Mouse (Mus musculus) spleen, postnatal 36 days (tissue): ENCODE results near the gene Kcnip1.

Source experiments
- DNase-seq, 2 experiments: peaks; one replicate each; pipeline ENCODE4 v3.0.0; 2022; ENCODE audit warnings: low spot score in 2 of 2, mixed read lengths in 1 of 2

Gene Kcnip1

DNA sequence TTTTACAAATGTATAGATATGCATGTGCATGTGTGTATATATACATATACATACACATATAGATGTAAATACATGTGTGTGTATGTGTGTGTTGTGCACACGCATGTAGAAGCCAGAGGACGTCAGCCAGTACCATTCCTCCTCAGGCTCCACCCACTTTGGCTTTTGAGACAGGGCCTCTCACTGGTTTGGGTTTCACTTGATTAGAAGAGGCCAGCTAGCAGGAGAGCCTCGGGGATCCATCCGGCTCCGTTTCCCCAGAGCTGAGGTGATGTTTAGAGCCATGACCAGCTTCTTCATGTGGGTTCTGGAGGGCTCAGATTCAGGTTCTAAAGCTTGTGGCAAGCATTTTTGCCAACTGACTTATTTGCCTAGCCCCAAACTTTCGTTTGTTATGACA is 89.5 kb downstream of the Kcnip1 start:
- DNase-seq: no peak

DNA sequence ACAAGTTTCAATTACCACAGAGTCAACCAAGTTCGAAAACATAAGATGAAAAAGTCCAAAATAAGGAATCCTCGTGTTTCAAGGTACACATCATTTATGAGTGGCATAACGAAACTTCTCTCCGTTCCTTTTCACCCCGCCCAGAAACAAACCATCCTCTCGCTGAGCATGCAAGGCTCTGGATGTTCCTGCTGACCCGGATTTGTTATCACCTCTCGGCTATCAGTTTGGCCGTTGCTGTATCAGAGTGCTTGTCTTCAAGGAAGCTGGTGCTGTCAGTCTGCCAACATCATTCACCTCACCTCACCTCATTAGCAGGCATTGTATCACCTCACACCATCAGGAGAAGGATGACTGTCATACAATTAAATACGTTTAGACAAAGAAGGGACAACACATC is 90.6 kb downstream of the Kcnip1 start:
- DNase-seq: no peak

DNA sequence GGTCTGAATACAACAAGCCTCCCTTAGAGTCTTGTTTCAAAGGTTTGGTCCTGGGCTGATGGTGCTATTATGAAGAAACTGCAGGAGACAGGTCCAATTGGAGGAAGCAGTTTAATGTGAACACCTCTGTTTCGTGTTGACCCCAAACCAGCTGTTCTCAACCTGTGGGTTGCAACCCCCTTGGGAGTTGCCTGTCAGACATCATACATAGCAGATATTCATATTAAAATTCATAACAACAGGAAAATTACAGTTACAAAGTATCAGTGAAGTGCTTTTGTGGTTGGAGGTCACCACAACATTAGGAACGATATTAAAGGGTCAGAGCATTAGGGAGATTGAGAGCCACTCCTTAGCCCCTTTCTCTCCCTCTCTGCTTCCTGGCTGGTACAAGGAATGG is 91.2 kb downstream of the Kcnip1 start:
- DNase-seq: no peak

- no peak for DNase-seq
Observed at GRCm38 (mm10) chr11:33891084-33891483, 101.9 kb downstream of the Kcnip1 start.

DNA sequence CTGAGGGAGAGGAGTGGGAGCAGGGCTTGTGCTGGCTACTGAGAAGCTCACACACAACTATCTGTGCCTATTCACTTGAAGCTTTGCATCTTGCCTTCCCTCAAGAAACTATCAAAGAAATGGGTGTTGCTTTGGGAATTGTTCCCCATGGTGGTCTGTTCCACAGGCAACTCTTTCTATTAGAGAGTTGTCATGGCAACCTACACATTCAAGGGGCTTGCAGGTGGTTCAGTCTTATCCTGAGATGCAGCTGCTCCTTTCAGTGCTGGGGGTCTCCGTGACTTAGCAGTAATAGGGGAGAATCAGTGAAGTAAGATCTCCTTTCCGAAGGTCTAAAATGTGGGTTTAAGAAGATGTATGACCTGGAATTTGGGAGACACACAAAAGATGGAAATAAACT is 102.6 kb downstream of the Kcnip1 start:
- DNase-seq: no peak

GRCm38 (mm10) chr11:33887660-33888059 is 105.3 kb downstream of the Kcnip1 start:
- no peak for DNase-seq

DNA sequence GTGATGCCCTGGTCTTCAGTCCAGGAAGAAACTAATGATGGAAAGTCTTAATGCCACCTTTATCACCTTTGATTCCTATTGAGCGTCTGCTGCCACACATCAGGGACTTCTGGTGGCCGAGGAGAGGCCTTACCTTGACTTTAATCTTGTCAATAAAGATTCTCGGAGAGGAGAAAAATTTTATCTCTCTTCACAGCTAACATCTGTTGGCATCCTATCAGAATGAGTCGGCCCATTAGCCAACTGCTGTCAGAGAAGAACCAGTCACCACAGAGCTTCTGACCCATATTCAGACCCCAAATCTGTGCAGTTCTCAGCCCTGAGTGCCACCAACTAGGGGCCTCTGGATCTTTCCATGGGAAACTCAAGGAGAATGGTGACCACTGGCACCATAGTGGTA is 107.0 kb downstream of the Kcnip1 start:
- DNase-seq: no peak

GRCm38 (mm10) chr11:33882731-33883328 is 110.1 kb downstream of the Kcnip1 start:
- DNase-seq: no peak

GRCm38 (mm10) chr11:33874925-33875324 is 118.0 kb downstream of the Kcnip1 start:
- no peak for DNase-seq

DNA sequence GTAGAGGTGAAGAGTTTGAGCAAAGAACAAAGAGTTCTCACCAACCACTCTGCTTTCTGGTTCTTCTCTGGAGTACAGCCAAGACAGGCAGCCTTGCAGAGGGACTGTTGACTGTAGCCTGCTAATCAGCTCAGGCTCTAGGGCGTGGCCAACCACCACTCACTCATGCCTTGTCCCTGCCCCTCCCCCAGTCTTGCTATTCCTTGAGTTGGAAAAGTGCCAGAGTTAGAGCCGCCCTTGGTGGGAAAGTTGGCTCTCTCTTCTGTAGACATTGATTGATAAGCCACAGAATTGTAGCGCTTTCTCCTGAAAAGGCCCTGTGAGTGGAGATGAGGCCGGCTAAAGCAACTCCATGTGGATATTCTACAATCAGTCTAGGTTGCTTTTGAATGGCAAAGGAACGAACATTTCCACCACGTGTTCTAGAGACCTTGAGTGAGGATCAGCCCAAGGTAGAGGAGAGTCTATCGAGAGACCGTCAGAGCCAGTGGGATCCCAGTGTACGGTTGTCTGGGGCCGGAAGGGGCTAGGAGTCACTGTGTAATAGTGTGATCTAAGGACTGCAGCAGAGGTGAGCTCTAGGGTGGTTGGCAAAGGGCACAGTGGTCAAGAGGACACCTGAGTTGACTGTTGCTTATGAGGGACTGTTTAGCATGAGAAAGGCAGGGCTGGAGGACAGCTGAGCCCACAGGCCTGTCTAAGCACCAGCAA is 119.7 kb downstream of the Kcnip1 start:
- peak; percentile 25 to 35 for DNase-seq

GRCm38 (mm10) chr11:33872716-33873048 is 120.3 kb downstream of the Kcnip1 start:
- no peak for DNase-seq

DNA sequence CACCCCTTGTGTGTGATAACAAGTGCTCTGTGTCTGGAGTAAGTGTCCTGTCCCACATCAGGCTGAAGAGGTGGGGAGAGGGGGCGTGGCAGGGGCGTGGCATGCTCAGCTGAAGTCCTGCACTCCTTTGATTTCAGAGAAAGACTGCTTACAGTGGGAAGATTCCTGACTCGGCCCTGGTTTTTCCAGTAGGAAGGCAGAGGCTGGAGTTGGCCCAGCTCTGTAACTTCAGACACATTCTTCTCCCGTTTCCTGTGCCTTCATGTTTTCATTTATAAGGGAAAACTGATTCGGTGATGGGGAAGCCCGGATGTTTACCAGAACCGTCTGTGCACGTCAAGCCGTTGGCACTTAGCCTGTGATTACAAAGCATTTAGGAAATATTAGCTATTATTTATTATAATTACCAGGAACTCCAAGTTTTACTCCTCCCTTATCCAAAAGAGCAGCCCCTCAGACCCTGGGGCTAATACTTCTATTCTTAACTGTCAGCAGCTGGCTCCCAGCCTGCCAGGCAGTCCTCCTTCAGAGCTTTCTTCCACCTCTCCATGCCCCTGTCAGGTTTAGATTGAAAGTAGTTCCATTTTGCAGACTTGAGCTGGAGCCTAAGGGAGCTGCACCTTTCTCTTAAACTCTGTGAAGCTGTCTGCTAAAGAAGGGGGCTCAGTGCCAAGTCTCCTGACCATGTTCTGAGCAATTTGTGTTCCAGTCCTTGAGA is 120.8 kb downstream of the Kcnip1 start:
- peak in 1 of 2 experiments; percentile 16 for DNase-seq

- DNase-seq: no peak
Observed at GRCm38 (mm10) chr11:33870246-33870645, 122.7 kb downstream of the Kcnip1 start.

DNA sequence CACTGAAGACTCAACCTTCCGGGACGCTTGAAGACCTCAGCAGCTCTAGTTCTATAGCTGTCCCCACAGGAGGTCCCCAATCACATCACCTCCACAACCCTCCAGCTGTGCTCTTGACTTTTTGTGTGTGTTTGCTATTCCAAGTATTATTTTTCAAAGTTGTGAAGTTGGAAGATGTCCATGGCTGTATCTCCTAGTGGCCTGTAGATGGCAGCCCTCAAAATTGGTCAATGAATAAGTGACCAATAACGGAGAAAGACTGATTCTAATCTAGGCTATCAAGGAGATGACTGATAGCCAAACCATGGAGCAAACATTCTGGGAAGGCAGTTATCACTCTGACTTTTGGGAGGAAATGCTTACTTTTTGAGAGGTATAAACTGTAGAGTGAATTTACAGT is 123.4 kb downstream of the Kcnip1 start:
- no peak for DNase-seq

GRCm38 (mm10) chr11:33866775-33867174 is 126.2 kb downstream of the Kcnip1 start:
- DNase-seq: no peak

DNA sequence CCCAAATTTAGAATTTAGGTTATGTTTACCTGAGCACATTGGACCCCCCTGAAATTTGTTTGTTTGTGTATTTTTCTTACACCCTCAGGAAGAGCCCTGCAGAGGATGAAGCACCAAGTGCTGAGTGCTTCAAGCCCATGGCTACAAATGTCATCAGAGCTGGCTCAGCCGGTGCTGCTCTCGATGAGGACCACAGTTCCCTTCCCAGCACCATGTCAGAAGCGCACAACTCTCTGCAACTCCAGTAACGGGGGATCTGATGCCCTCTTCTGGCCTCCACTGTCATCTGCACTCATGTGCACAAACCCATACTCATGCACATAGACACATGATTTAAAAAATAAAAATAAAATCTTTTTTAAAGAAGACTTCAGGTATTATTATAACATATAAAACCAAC is 128.7 kb downstream of the Kcnip1 start:
- DNase-seq: no peak

- no peak for DNase-seq
Observed at GRCm38 (mm10) chr11:33861823-33862222, 131.1 kb downstream of the Kcnip1 start.

DNA sequence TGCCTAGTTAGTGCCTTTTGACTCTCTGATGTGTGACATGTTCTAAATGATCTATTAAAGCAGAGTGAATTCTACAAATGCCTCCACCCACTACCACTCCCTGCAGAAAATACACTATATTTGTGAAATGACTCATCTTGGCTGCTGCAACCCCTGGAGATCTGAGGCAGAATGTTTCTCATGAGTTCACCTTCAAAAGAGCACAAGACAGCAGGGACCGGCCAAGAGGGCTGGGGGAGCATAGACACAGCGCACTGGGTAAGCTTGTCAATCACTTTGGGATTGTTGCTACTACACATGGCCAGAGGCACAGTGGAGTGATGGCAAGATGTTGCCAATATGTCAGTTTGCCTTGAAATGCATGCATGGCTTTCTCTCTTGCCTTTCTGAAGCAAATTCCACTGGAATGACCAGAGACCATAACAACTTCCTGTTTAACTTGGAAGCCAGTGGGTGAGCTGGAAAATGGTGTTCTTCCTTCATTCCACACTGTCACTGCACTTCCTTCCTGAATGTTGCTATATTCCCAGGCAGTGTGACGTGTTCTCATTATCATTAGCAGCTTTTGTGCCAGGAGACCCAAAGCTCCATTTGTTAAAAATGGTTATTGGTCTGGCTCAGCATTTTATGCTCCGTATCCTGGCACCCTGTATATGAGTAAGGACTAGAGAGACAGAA is 131.9 kb downstream of the Kcnip1 start:
- DNase-seq: no peak

GRCm38 (mm10) chr11:33849614-33850013 is 143.3 kb downstream of the Kcnip1 start:
- DNase-seq: no peak

DNA sequence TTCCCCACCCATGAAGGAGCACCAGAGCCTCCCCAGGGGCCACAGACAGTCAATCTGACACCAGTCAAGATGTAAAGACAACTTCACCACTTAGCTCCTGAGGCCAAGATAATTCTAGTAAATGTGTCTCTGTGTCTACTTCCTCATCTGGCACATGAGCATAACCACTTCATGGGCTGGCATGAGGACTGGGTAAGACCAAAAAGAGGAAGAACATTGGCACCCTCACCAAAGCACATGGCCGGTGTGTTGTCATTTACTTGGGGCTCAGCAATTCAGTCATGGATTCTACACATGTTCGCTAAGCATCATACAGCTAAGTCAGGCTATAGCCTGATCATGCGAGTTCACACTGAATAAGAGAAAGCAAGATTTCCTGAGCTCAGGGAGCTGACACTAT is 144.3 kb downstream of the Kcnip1 start:
- no peak for DNase-seq

DNA sequence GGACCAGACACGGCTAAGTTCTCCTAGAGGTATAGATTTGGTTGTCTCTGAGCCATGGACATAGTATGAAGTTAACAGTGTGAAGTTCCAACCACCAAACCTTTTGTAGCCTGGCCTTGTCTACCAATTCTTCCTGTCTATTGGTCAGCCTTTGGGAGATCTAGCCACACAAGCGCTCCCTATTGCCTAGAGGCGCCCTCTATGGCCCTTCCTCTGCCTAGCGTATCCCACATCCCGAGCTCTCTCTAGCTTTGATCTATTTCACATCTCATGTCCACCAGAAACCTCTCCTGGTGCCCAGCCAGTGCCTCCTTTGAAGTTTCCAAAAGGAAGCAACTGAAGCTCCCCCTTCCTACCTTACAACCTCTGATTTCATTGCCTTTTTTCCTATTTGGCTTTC is 147.0 kb downstream of the Kcnip1 start:
- DNase-seq: no peak

DNA sequence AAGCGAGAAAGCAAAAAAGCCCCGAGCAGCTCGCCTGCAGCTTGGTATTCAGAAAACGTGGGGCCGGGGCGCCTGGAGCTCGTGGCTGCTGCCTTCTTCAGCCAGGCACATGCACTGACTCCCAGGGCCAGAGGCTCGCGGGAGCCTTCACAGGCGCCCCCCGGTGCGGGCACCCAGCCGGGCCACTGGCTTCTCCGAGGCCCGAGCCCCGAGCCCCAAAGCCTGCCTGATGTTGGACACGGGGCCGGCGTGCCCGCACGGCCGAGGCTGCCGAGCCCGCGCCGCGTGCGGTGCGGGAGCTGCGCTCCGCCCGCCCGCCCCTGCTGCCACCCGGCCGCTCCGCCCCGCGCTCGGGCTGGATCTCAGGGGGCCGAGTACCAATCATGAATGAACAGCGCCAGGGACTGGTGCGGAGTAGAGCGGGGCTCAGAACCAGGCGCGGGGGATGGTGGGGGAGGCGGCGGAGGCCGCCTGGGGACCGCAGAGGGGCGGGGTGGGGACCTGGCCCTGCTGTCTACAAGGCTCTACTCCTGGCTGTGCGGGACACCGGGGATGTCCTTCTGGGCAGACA is 149.6 kb downstream of the Kcnip1 start:
- DNase-seq: no peak
